Mouse (Mus musculus) embryo, embryonic 10.5 days (tissue): ENCODE data around the gene 4930558C23Rik.
A peak's percentile ranks its signal among the peaks of the same experiment; 100 is the strongest.
"Not testable (repeated sequence)": the region's sequence is repeated elsewhere in the genome, so short reads cannot be mapped to it uniquely, and the experiment has no call there.

ENCODE experiments used
- DNase-seq: peaks from one replicate; pipeline ENCODE4 v3.0.0-alpha.2; 2015; ENCODE audit warnings: low spot score

The 4930558C23Rik gene

DNA sequence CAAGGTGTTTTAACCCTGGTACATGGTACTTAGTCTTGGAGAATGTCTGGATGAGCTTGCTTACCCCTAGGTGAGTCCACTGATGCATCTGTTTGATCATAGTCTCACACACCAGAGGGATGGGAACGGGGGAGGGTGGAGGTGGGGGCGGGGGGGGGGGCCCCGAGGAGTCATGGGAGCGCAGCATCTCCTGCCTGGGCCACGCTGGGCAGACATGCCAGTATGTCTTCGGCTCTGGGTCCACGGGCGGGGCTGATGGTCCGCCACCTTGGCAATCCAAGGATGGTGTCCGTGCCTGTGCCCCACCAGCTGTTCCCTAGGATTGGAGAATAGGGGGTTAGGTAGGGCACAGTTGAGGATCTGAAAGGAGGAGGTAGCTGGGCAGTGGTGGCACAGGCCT lies 29.4 kb downstream of the 4930558C23Rik start:
- no peak for DNase-seq

DNA sequence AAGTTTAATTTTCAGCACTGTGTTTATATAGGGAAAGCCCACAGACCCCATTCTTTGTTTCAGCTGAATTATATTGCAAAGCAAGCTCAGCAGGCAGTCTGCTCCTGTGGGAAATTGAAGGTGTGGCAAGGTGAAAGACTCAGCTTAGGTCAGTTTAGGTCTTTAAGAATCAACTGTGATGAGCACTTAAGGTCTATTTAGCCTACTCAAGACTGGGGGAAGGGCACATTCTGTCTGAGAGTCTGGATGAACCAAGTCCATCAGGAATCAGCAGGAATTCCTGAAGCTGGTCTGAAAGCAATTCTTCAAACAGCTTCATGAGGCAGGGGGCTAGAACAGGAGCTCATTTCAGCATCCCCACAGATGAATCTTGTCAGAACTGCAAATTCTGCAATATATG lies 32.5 kb downstream of the 4930558C23Rik start:
- no peak for DNase-seq

DNA sequence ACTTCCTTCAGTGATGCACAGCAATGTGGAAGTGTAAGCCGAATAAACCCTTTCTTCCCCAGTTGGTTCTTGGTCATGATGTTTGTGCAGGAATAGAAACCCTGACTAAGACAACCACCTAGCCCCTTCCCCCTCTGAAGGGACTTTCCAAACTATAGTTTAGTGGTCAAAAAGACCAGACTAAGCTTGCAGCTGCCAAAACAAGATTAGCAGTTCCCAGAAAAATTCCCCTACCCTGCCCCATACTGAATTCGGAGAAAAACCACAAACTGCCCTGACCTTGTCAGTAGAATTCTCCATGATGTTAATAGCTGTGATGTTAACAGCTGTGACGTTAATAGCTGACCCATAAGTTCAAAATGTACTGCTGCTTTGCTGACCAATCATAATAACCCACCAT lies 42.4 kb downstream of the 4930558C23Rik start:
- not testable (repeated sequence) for DNase-seq

DNA sequence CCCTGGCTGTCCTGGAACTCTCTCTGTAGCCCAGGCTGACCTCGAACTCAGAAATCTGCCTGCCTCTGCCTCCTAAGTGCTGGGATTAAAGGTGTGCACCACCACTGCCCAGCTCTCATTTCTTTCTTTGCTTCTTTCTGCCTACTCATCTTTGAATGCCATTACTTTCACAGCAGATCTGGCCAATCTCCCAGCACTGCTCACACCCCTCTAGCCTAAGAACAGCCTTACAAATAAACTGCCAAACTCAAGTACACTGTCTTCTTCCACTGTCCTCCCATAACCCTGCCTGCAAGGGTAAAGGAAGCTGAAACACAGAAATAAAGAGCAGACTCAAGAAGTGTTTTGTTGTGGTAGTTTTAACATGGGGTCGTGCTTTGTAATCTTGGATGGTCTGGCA lies 44.9 kb downstream of the 4930558C23Rik start:
- DNase-seq: no peak

DNA sequence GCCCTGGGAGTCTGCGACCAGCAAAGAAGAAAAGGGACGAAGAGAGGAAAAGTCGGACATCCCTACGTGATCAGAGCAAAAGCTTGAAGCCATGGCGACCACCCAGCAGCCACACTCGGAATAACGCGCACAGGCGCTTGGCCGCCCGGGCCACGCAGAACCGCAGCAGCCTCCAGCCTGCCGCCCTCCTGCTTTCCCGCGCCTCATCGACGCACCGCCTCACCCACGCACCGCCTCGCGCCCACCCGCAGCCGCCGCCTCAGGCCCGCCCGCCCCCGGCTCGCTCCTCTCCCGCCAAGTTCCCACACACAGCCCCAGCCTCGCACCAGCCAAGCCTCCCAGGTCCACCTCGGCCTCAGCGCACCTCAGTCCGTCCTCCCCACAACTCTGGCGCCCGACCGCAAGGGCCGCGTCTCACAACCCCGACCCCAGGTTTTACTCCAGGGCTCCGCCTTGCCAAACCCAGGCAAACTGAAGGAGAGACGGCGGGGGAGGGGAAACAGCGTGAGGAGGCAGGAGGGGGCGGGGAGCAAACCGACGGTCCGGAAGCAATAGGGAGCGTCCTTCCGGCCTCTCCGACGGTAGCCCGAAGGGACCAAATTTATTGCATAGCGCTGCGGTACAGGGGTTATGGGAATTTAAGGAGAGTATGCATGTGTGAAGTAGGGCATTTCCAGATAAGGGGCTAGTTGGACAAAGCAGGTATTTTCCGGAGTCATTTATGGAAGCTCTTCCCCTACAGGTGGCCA lies 45.8 kb downstream of the 4930558C23Rik start, which contains the start of gene Setdb1:
Gene Setdb1 (minus strand): TSS at position 502 of the 749 bp plus-strand sequence.
- DNase-seq: peak; percentile 99

DNA sequence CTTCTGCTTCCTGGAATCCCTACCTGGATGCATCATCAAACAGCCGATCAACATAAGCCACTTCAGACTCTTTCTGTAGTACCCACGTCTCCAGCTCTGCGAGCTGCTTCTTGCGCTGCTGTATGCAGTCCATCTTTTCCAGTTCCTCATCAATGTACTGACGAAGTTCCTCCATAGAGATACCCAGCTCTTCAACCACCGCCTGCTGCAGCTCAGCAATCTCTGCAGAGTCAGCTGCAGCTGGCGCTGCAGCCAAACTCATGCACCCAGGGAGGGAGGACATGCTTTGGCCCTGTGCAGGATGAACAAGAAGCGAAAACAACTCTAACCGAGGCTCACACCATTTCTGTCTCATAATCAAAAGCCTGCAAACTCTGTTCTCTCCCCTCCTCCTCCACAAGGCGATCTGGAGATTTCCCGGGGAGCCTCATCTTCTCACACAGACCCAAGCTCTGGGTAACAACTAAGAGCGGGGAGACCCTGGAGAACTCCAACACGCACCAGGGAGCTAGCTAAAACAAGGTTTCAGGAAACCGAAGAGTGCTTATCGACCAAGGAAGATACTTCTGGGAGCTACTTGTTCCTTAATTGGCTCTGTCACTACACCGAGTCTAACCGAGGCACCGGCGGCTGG lies 46.6 kb downstream of the 4930558C23Rik start:
- not testable (repeated sequence) for DNase-seq

DNA sequence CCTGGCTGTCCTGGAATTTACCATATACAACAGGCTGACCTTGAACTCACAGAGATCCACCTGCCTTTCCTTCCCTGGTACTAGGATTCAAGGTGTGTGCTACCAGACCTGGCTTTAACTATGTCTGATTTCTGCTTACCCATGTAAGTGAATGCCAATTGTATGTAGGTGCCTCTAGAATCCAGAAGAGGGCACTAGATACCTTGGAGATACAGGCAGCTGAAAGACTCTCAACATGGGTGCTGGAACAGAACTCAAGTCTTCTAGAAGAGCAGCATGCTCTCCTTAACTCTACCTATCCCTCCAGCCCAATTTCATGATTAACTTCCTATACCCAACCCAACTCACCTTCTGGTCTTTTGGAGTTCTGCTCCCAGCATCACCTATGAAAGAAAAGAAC lies 53.1 kb downstream of the 4930558C23Rik start:
- DNase-seq: peak; percentile 60

DNA sequence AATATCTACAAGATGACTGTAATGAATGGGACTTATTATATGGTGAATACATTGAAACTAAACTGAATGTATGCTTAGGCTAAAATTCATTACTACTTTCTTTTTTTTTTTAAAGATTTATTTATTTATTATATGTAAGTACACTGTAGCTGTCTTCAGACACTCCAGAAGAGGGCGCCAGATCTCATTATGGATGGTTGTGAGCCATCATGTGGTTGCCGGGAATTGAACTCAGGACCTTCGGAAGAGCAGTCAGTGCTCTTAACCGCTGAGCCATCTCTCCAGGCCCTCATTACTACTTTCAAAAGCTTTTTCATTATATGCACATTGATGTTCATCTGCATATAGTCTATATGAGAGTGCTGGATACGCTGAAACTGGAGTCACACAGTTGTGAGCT lies 54.3 kb downstream of the 4930558C23Rik start:
- DNase-seq: not testable (repeated sequence)

DNA sequence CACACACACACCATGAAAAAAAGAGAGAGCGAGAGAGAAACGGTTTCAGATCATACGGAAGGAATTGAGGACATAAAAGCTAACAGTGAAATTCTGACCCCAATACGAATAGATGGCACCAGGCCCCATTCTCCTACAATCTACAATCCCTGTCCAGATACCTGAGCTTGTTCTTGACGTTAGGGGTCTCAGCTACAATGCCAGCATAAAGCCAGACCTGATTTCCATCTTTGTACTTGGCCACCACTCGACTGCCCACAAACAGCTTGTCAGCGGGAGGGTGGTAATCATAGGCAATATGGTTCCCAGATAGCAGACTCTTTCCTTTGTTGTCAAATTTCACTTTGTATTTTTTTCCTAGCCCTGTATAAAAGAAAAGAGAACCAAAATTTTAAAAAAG lies 56.2 kb downstream of the 4930558C23Rik start:
- no peak for DNase-seq

DNA sequence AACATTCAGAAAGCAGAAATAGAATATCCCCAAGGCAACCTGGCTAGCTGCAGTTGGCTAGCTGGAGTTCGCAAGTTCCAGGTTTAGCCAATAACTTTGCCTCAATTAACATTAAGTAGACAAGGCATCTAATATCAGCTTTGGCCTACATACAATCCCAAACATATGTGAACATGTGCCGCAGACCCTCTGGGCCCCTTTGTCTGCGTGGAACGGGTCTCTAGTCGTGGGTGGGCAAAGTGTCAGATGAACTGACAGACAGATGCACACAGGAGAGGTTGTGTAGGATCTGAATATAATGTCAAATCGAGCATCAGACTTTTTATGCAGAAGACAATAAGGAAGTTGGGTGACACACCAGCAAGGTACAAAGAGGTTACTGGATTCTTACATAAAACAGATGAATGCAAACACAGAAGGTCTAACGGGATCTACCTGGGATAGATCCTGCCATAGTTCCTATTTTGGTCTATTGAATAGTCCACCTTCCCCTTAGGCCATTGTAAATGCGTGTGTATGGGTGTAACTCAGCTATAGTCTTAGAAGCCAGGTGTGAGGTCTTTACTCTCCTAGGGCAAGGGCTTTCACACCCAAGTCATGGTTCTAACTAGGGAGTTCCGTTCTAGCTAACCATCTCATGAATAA lies 59.2 kb downstream of the 4930558C23Rik start:
- not testable (repeated sequence) for DNase-seq

DNA sequence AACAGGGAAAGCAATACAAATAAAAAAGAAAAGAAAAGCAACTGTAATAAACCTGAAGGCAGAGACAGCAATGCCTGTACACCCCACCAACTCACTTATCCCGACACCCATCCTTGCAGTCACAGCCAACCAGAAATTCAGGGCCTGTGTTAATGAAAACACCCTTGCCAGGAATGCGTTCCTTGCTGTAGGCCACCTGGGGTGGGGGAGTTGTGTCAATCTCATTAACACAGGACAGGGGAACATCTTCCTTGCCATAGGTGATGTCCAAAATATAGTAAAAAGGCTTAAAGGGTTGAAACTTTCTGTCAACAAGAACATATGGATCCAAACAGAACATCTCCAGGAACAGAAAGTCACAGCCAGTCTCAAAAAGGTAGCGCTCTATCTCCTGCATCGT lies 64.4 kb downstream of the 4930558C23Rik start:
- DNase-seq: no peak

DNA sequence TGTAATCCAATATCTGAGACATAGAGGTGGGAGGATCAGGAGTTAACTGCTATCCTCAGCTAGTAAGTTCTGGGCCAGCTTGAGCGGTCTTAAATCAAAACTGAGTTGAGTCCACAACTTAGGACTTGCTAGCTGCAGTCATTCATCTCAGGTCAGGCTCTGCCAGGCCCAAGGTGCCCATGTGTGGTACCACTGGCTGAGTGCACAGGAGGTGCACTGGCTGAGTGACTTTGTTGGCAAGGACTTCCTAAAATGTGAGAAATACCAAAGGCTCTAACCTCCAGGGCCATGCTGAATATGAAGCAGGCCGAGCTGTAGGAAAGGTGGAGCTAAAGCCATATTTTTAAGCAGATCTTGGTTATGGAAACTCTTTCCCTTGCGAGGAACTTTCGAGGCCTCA lies 65.3 kb downstream of the 4930558C23Rik start:
- no peak for DNase-seq
